In genomic region chr3:52600581-52600980, GRCm38 (mm10) we compare ENCODE assay signal across 13 mouse cellular contexts.
A peak's percentile ranks its signal among the peaks of the same experiment; 100 is the strongest.
DNase-seq lines count a peak whose midpoint lies in the region; ATAC-seq and TF ChIP-seq lines count a peak whose summit lies in the region.
"Had no signal": no experiment of that assay in that cellular context is flagged by ENCODE, and none has a peak within 500 bp of the region (broad histone marks: within the 10 kb centered on the region; RNA-seq: fewer than 3 reads in every experiment).

No protein-coding gene starts in this region.

- no peak overlapping the region for H3K4me3 ChIP-seq in forebrain, embryonic 15.5 days
- H3K4me3 ChIP-seq in intestine, postnatal 0 days (ENCODE audit: low read depth, low read length) = no peak overlapping the region
- H3K4me3 ChIP-seq: hindbrain, embryonic 13.5 days; kidney, embryonic 15.5 days; limb, embryonic 15.5 days; stomach, embryonic 15.5 days had no signal

- 89% methylated on average over 13 of the region's 13 CpGs for WGBS in forebrain, embryonic 15.5 days
- 92% methylated on average over 13 of the region's 13 CpGs for WGBS in intestine, postnatal 0 days

- no peak for ATAC-seq in forebrain, embryonic 15.5 days (replicated peaks)
- ATAC-seq in intestine, postnatal 0 days = no peak
- ATAC-seq: activated CD4-positive, CD25-positive, alpha-beta regulatory T cell, adult 4 months had no signal

- no peak overlapping the region for H3K9ac ChIP-seq in forebrain, embryonic 15.5 days (replicated peaks)
- H3K9ac ChIP-seq in intestine, postnatal 0 days (ENCODE audit: low read depth, low read length) = no peak overlapping the region
- H3K9ac ChIP-seq: hindbrain, embryonic 13.5 days; kidney, embryonic 15.5 days; limb, embryonic 15.5 days; stomach, embryonic 15.5 days had no signal

- H3K27me3 ChIP-seq in forebrain, embryonic 15.5 days = no peaks in the 10 kb centered on the region
- H3K27me3 ChIP-seq in intestine, postnatal 0 days (replicated peaks; ENCODE audit: control insufficient read depth, insufficient read depth, low read length) = no peaks in the 10 kb centered on the region
- H3K27me3 ChIP-seq: kidney, embryonic 15.5 days; stomach, embryonic 15.5 days had no signal

- TF ChIP-seq CTCF in intestine, postnatal 0 days (IDR thresholded peaks at IDR 0.05; ENCODE audit: low read depth) = no peak

- no peak overlapping the region for H3K27ac ChIP-seq in forebrain, embryonic 15.5 days (replicated peaks)
- H3K27ac ChIP-seq in intestine, postnatal 0 days (ENCODE audit: low read depth, low read length) = no peak overlapping the region
- H3K27ac ChIP-seq: hindbrain, embryonic 13.5 days; kidney, embryonic 15.5 days; limb, embryonic 15.5 days; stomach, embryonic 15.5 days had no signal

- no peaks in the 10 kb centered on the region for H3K36me3 ChIP-seq in forebrain, embryonic 15.5 days
- no peaks in the 10 kb centered on the region for H3K36me3 ChIP-seq in intestine, postnatal 0 days (ENCODE audit: control insufficient read depth, insufficient read depth)
- H3K36me3 ChIP-seq: hindbrain, embryonic 13.5 days; kidney, embryonic 15.5 days; limb, embryonic 15.5 days; stomach, embryonic 15.5 days had no signal

- no peak overlapping the region for H3K4me2 ChIP-seq in forebrain, embryonic 15.5 days (replicated peaks)
- H3K4me2 ChIP-seq in intestine, postnatal 0 days (replicated peaks; ENCODE audit: low read depth) = no peak overlapping the region
- H3K4me2 ChIP-seq: hindbrain, embryonic 13.5 days; kidney, embryonic 15.5 days; limb, embryonic 15.5 days; stomach, embryonic 15.5 days had no signal

- H3K9me3 ChIP-seq in forebrain, embryonic 15.5 days = no peaks in the 10 kb centered on the region
- H3K9me3 ChIP-seq in intestine, postnatal 0 days (ENCODE audit: control insufficient read depth) = no peaks in the 10 kb centered on the region
- H3K9me3 ChIP-seq: hindbrain, embryonic 13.5 days; kidney, embryonic 15.5 days; limb, embryonic 15.5 days; stomach, embryonic 15.5 days had no signal

- DNase-seq in adrenal gland, adult 2 months = peak; percentile 42
- DNase-seq in adrenal gland, postnatal 4 days (ENCODE audit: low spot score in 2 of 2) = no peak
- peak; percentile 12 for DNase-seq in left cerebral cortex, postnatal 4 days
- no peak for DNase-seq in left cerebral cortex, adult 9 months (ENCODE audit: low spot score in 2 of 2)
- DNase-seq in gastrocnemius, postnatal 10 days = peak; percentile 38
- peak; percentile 75 for DNase-seq in lung, postnatal 36 days

- intact Hi-C loops in left cerebral cortex, postnatal 4 days (cut with DNase I) = no loop called here

- peaks cover 11% of the 10 kb centered on the region for H3K4me1 ChIP-seq in forebrain, embryonic 15.5 days
- H3K4me1 ChIP-seq in intestine, postnatal 0 days (replicated peaks; ENCODE audit: control insufficient read depth, insufficient read depth, low read length) = no peaks in the 10 kb centered on the region
- H3K4me1 ChIP-seq: kidney, embryonic 15.5 days had no signal

Comparison
In these comparisons a context has a peak if more than half of its experiments do, and no peak if none do; other contexts are left out.
1. DNase-seq: peak in adrenal gland, adult 2 months (single experiment), left cerebral cortex, postnatal 4 days (single experiment), gastrocnemius, postnatal 10 days (single experiment) and lung, postnatal 36 days (single experiment); none in adrenal gland, postnatal 4 days (0 of 2) and left cerebral cortex, adult 9 months (0 of 2).